9 mouse cellular contexts compared by ENCODE assay signal in genomic region chr10:128270866-128271265, GRCm38 (mm10). TPM values are rescaled to one million over a fixed set of nuclear protein-coding genes. Genes with fewer than 3 reads are reported as not detected.
DNase-seq lines count a peak whose midpoint lies in the region; ATAC-seq and TF ChIP-seq lines count a peak whose summit lies in the region.
"Had no signal": no experiment of that assay in that cellular context is flagged by ENCODE, and none has a peak within 500 bp of the region (broad histone marks: within the 10 kb centered on the region; RNA-seq: fewer than 3 reads in every experiment).

No protein-coding gene starts in this region.

- no peak for ATAC-seq in lung, postnatal 0 days
- no peak for ATAC-seq in embryonic facial prominence, embryonic 15.5 days (ENCODE audit: insufficient number of reproducible peaks, low FRiP score, low TSS enrichment, low read depth)
- ATAC-seq in limb, embryonic 13.5 days (ENCODE audit: low FRiP score, low read depth) = no peak

- no peak for DNase-seq in lung, postnatal 0 days (ENCODE audit: low spot score)
- DNase-seq in lung, postnatal 36 days = no peak
- DNase-seq in splenic B cell, adult 2 months (ENCODE audit: low read depth, low spot score) = peak; percentile 41
- no peak for DNase-seq in spleen, adult 12 weeks (ENCODE audit: low spot score)
- no peak for DNase-seq in frontal cortex, adult 2 months (ENCODE audit: extremely low spot score in 1 of 2, low spot score in 1 of 2)
- no peak for DNase-seq in ovary, postnatal 14 days (ENCODE audit: low spot score)

- H3K4me2 ChIP-seq in lung, postnatal 0 days (replicated peaks; ENCODE audit: low read depth, low read length) = peak overlapping the region; percentile 58
- H3K4me2 ChIP-seq in embryonic facial prominence, embryonic 15.5 days (replicated peaks) = peak overlapping the region; percentile 72
- peak overlapping the region; percentile 70 for H3K4me2 ChIP-seq in limb, embryonic 13.5 days (replicated peaks)

- no peak for TF ChIP-seq EP300 in lung, postnatal 0 days (IDR thresholded peaks at IDR 0.05)

- H3K27ac ChIP-seq in lung, postnatal 0 days (ENCODE audit: low read length) = peak overlapping the region; percentile 86
- peak overlapping the region; percentile 82 for H3K27ac ChIP-seq in embryonic facial prominence, embryonic 15.5 days (replicated peaks)
- 0 out of 2 replicates have a peak overlapping the region, but pooled peaks have one; percentile 17 for H3K27ac ChIP-seq in limb, embryonic 13.5 days

- WGBS in lung, postnatal 0 days = 35% methylated on average over 7 of the region's 7 CpGs
- WGBS in embryonic facial prominence, embryonic 15.5 days = 38% methylated on average over 7 of the region's 7 CpGs
- WGBS in limb, embryonic 13.5 days = 44% methylated on average over 7 of the region's 7 CpGs

- TF ChIP-seq CTCF in lung, postnatal 0 days (IDR thresholded peaks at IDR 0.05) = peak; percentile 36

- no peaks in the 10 kb centered on the region; the same call in 1 of the 2 replicates for H3K4me1 ChIP-seq in lung, postnatal 0 days (ENCODE audit: insufficient read depth, low read depth, low read length)
- 0 out of 2 replicates have a peak, but pooled peaks cover 3% of the 10 kb centered on the region for H3K4me1 ChIP-seq in embryonic facial prominence, embryonic 15.5 days
- no peaks in the 10 kb centered on the region; the same call in 1 of the 2 replicates for H3K4me1 ChIP-seq in limb, embryonic 13.5 days

- no peaks in the 10 kb centered on the region for H3K27me3 ChIP-seq in lung, postnatal 0 days (replicated peaks; ENCODE audit: insufficient read depth, low read length)
- H3K27me3 ChIP-seq in embryonic facial prominence, embryonic 15.5 days = no peaks in the 10 kb centered on the region
- H3K27me3 ChIP-seq in limb, embryonic 13.5 days = no peaks in the 10 kb centered on the region
- H3K27me3 ChIP-seq in splenic B cell, adult 2 months (ENCODE audit: control insufficient read depth, insufficient read depth, low read length, poor library complexity, severe bottlenecking) = no peaks in the 10 kb centered on the region

- H3K36me3 ChIP-seq in lung, postnatal 0 days (ENCODE audit: insufficient read depth, low read length) = no peaks in the 10 kb centered on the region
- H3K36me3 ChIP-seq in embryonic facial prominence, embryonic 15.5 days = no peaks in the 10 kb centered on the region
- H3K36me3 ChIP-seq in limb, embryonic 13.5 days = no peaks in the 10 kb centered on the region
- no peaks in the 10 kb centered on the region; the same call in 1 of the 2 replicates for H3K36me3 ChIP-seq in splenic B cell, adult 2 months (ENCODE audit: control insufficient read depth, insufficient read depth, low read length, poor library complexity, severe bottlenecking)

- peak overlapping the region; percentile 66 for H3K9ac ChIP-seq in lung, postnatal 0 days (replicated peaks; ENCODE audit: low read depth)
- peak overlapping the region; percentile 71 for H3K9ac ChIP-seq in embryonic facial prominence, embryonic 15.5 days
- peak overlapping the region; percentile 74 for H3K9ac ChIP-seq in limb, embryonic 13.5 days

- H3K9me3 ChIP-seq in lung, postnatal 0 days (ENCODE audit: low read length) = no peaks in the 10 kb centered on the region
- H3K9me3 ChIP-seq in embryonic facial prominence, embryonic 15.5 days (replicated peaks) = no peaks in the 10 kb centered on the region
- no peaks in the 10 kb centered on the region for H3K9me3 ChIP-seq in limb, embryonic 13.5 days

- peak overlapping the region; percentile 65 for H3K4me3 ChIP-seq in lung, postnatal 0 days (ENCODE audit: low read depth, low read length)
- peak overlapping the region; percentile 77 for H3K4me3 ChIP-seq in embryonic facial prominence, embryonic 15.5 days (replicated peaks)
- peak overlapping the region; percentile 70 for H3K4me3 ChIP-seq in limb, embryonic 13.5 days

RNA-seq across cellular contexts. Expression of gene Stat2, which starts 0.5 kb away (rescaled TPM):
- polyA plus RNA-seq in lung, postnatal 0 days (2015; fragmentation: Nextera tagmentation; extraction: Ambion mirVana) = 11.8 and 13.4 TPM in 2 replicates
- polyA plus RNA-seq in embryonic facial prominence, embryonic 15.5 days (2015; fragmentation: Nextera tagmentation; extraction: Ambion mirVana) = 15.0 and 17.0 TPM in 2 replicates
- 14.6 and 16.6 TPM in 2 replicates for polyA plus RNA-seq in limb, embryonic 13.5 days (2015; fragmentation: Nextera tagmentation; extraction: Ambion mirVana)
- 29.6 and 33.3 TPM in 2 replicates for polyA plus RNA-seq in frontal cortex, adult 2 months (2012; rRNA removed)

RNA-seq across cellular contexts. Expression of gene Apof, which starts 2.4 kb away (rescaled TPM):
- polyA plus RNA-seq in lung, postnatal 0 days (2015; fragmentation: Nextera tagmentation; extraction: Ambion mirVana) = not detected in 2 replicates
- polyA plus RNA-seq in embryonic facial prominence, embryonic 15.5 days (2015; fragmentation: Nextera tagmentation; extraction: Ambion mirVana) = not detected in 2 replicates
- not detected in 2 replicates for polyA plus RNA-seq in limb, embryonic 13.5 days (2015; fragmentation: Nextera tagmentation; extraction: Ambion mirVana)
- polyA plus RNA-seq in frontal cortex, adult 2 months (2012; rRNA removed) = 0.23 and 0.58 TPM in 2 replicates

RNA-seq across cellular contexts. Expression of gene Apon, which starts 17.0 kb away (rescaled TPM):
- polyA plus RNA-seq in lung, postnatal 0 days (2015; fragmentation: Nextera tagmentation; extraction: Ambion mirVana) = not detected in 2 replicates
- polyA plus RNA-seq in embryonic facial prominence, embryonic 15.5 days (2015; fragmentation: Nextera tagmentation; extraction: Ambion mirVana) = 0.27 TPM in 1 of 2 replicates, not detected in the other
- 0.27 and 0.63 TPM in 2 replicates for polyA plus RNA-seq in limb, embryonic 13.5 days (2015; fragmentation: Nextera tagmentation; extraction: Ambion mirVana)
- polyA plus RNA-seq in frontal cortex, adult 2 months (2012; rRNA removed) = not detected in 2 replicates
- polyA plus RNA-seq: gonadal fat pad, adult 2 months had no signal

RNA-seq across cellular contexts. Expression of gene Il23a, which starts 27.7 kb away (rescaled TPM):
- 0.30 and 0.32 TPM in 2 replicates for polyA plus RNA-seq in lung, postnatal 0 days (2015; fragmentation: Nextera tagmentation; extraction: Ambion mirVana)
- 0.35 TPM in 1 of 2 replicates, not detected in the other for polyA plus RNA-seq in embryonic facial prominence, embryonic 15.5 days (2015; fragmentation: Nextera tagmentation; extraction: Ambion mirVana)
- 0.18 TPM in 1 of 2 replicates, not detected in the other for polyA plus RNA-seq in limb, embryonic 13.5 days (2015; fragmentation: Nextera tagmentation; extraction: Ambion mirVana)
- 0.34 TPM in 2 replicates for polyA plus RNA-seq in frontal cortex, adult 2 months (2012; rRNA removed)

RNA-seq across cellular contexts. Expression of gene Pan2, which starts 32.3 kb away (rescaled TPM):
- 19.0 and 20.2 TPM in 2 replicates for polyA plus RNA-seq in lung, postnatal 0 days (2015; fragmentation: Nextera tagmentation; extraction: Ambion mirVana)
- 27.6 and 32.0 TPM in 2 replicates for polyA plus RNA-seq in embryonic facial prominence, embryonic 15.5 days (2015; fragmentation: Nextera tagmentation; extraction: Ambion mirVana)
- polyA plus RNA-seq in limb, embryonic 13.5 days (2015; fragmentation: Nextera tagmentation; extraction: Ambion mirVana) = 33.6 and 35.2 TPM in 2 replicates
- 25.0 and 26.8 TPM in 2 replicates for polyA plus RNA-seq in frontal cortex, adult 2 months (2012; rRNA removed)

Comparison
In these comparisons a context has a peak if more than half of its experiments do, and no peak if none do; other contexts are left out.
1. H3K27ac ChIP-seq: peak in every context shown above with its lines; median percentile 86 in lung, postnatal 0 days; 82 in embryonic facial prominence, embryonic 15.5 days; 17 in limb, embryonic 13.5 days.